Mouse (Mus musculus): ENCODE measurements around the gene Zfp362. TPM values are rescaled to one million over a fixed set of nuclear protein-coding genes. Genes with fewer than 3 reads are reported as not detected.

The Zfp362 gene
- polyA plus RNA-seq, 1 experiment from 2014 or later: 12.9 TPM

- H3K36me3 ChIP-seq (ENCODE audit: control insufficient read depth, insufficient read depth): no peaks in the 10 kb centered on the region
- no peak overlapping the region for H3K27ac ChIP-seq (ENCODE audit: low read depth, low read length)
- H3K27me3 ChIP-seq (replicated peaks; ENCODE audit: control insufficient read depth, insufficient read depth, low read length): no peaks in the 10 kb centered on the region
- no peak for TF ChIP-seq CTCF (IDR thresholded peaks at IDR 0.05; ENCODE audit: low read depth)
- ATAC-seq: no peak
- no peaks in the 10 kb centered on the region for H3K9me3 ChIP-seq (ENCODE audit: control insufficient read depth)
- H3K4me2 ChIP-seq (replicated peaks; ENCODE audit: low read depth): no peak overlapping the region
- 49% methylated on average over 12 of the region's 12 CpGs for WGBS
- no peak overlapping the region for H3K4me3 ChIP-seq (ENCODE audit: low read depth, low read length)
- no peak overlapping the region for H3K9ac ChIP-seq (ENCODE audit: low read depth, low read length)
- no peaks in the 10 kb centered on the region for H3K4me1 ChIP-seq (replicated peaks; ENCODE audit: control insufficient read depth, insufficient read depth, low read length)
Observed at GRCm38 (mm10) chr4:128820568-128820967, 14.7 kb upstream of the Zfp362 start.

GRCm38 (mm10) chr4:128817011-128817410, 11.2 kb upstream of the Zfp362 start:
- Histone ChIP-seq H3K27me3 (replicated peaks; ENCODE audit: control insufficient read depth, insufficient read depth, low read length) (no peaks in the 10 kb centered on the region), H3K4me3 (ENCODE audit: low read depth, low read length) (no peak overlapping the region), H3K9me3 (ENCODE audit: control insufficient read depth) (no peaks in the 10 kb centered on the region), H3K4me1 (replicated peaks; ENCODE audit: control insufficient read depth, insufficient read depth, low read length) (peaks cover 11% of the 10 kb centered on the region; the same call in 1 of the 2 replicates), H3K9ac (ENCODE audit: low read depth, low read length) (no peak overlapping the region), H3K36me3 (ENCODE audit: control insufficient read depth, insufficient read depth) (no peaks in the 10 kb centered on the region), H3K4me2 (replicated peaks; ENCODE audit: low read depth) (no peak overlapping the region), H3K27ac (ENCODE audit: low read depth, low read length) (no peak overlapping the region)
- no peak for ATAC-seq
- 49% methylated on average over 7 of the region's 7 CpGs for WGBS
- no peak for TF ChIP-seq CTCF (IDR thresholded peaks at IDR 0.05; ENCODE audit: low read depth)

- WGBS: 12% methylated on average over 16 of the region's 16 CpGs
- Histone ChIP-seq H3K36me3 (ENCODE audit: control insufficient read depth, insufficient read depth) (no peaks in the 10 kb centered on the region), H3K9me3 (ENCODE audit: control insufficient read depth) (no peaks in the 10 kb centered on the region), H3K27ac (ENCODE audit: low read depth, low read length) (peak overlapping the region; percentile 67; the same call in 1 of the 2 replicates), H3K4me2 (replicated peaks; ENCODE audit: low read depth) (peak overlapping the region; percentile 68), H3K27me3 (replicated peaks; ENCODE audit: control insufficient read depth, insufficient read depth, low read length) (no peaks in the 10 kb centered on the region), H3K4me3 (ENCODE audit: low read depth, low read length) (peak overlapping the region; percentile 57), H3K9ac (ENCODE audit: low read depth, low read length) (peak overlapping the region; percentile 48), H3K4me1 (replicated peaks; ENCODE audit: control insufficient read depth, insufficient read depth, low read length) (peaks cover 11% of the 10 kb centered on the region; the same call in 1 of the 2 replicates)
- ATAC-seq: peak; percentile 86
- TF ChIP-seq CTCF (IDR thresholded peaks at IDR 0.05; ENCODE audit: low read depth): no peak
Observed at GRCm38 (mm10) chr4:128811382-128812056, 5.7 kb upstream of the Zfp362 start.

GRCm38 (mm10) chr4:128806827-128807179, 958 bp upstream of the Zfp362 start:
- H3K27ac ChIP-seq (ENCODE audit: low read depth, low read length): peak overlapping the region; percentile 96
- H3K36me3 ChIP-seq (ENCODE audit: control insufficient read depth, insufficient read depth): no peaks in the 10 kb centered on the region
- peak overlapping the region; percentile 99 for H3K9ac ChIP-seq (ENCODE audit: low read depth, low read length)
- peak overlapping the region; percentile 76 for H3K4me3 ChIP-seq (ENCODE audit: low read depth, low read length)
- no peaks in the 10 kb centered on the region for H3K27me3 ChIP-seq (replicated peaks; ENCODE audit: control insufficient read depth, insufficient read depth, low read length)
- H3K9me3 ChIP-seq (ENCODE audit: control insufficient read depth): no peaks in the 10 kb centered on the region
- ATAC-seq: peak; percentile 56
- 0 out of 2 replicates have a peak, but pooled peaks cover 6% of the 10 kb centered on the region for H3K4me1 ChIP-seq (replicated peaks; ENCODE audit: control insufficient read depth, insufficient read depth, low read length)
- H3K4me2 ChIP-seq (replicated peaks; ENCODE audit: low read depth): peak overlapping the region; percentile 98
- WGBS: 1% methylated on average over 15 of the region's 15 CpGs
- no peak; the same call in 1 of the 2 replicates for TF ChIP-seq CTCF (IDR thresholded peaks at IDR 0.05; ENCODE audit: low read depth)

GRCm38 (mm10) chr4:128805150-128806042, 449 bp downstream of the Zfp362 start:
- Histone ChIP-seq H3K36me3 (ENCODE audit: control insufficient read depth, insufficient read depth) (no peaks in the 10 kb centered on the region), H3K9me3 (ENCODE audit: control insufficient read depth) (no peaks in the 10 kb centered on the region), H3K27ac (ENCODE audit: low read depth, low read length) (peak overlapping the region; percentile 96), H3K4me2 (replicated peaks; ENCODE audit: low read depth) (peak overlapping the region; percentile 98), H3K4me3 (ENCODE audit: low read depth, low read length) (peak overlapping the region; percentile 76), H3K4me1 (replicated peaks; ENCODE audit: control insufficient read depth, insufficient read depth, low read length) (0 out of 2 replicates have a peak, but pooled peaks cover 6% of the 10 kb centered on the region), H3K9ac (ENCODE audit: low read depth, low read length) (peak overlapping the region; percentile 99), H3K27me3 (replicated peaks; ENCODE audit: control insufficient read depth, insufficient read depth, low read length) (no peaks in the 10 kb centered on the region)
- WGBS: under 1% methylated on average over 70 of the region's 74 CpGs
- no peak for TF ChIP-seq CTCF (IDR thresholded peaks at IDR 0.05; ENCODE audit: low read depth)
- ATAC-seq: no peak; the same call in 1 of the 2 replicates

All from intestine, postnatal 0 days (tissue).